Comparison of ENCODE assay signal across 33 mouse cellular contexts in the genomic region with DNA sequence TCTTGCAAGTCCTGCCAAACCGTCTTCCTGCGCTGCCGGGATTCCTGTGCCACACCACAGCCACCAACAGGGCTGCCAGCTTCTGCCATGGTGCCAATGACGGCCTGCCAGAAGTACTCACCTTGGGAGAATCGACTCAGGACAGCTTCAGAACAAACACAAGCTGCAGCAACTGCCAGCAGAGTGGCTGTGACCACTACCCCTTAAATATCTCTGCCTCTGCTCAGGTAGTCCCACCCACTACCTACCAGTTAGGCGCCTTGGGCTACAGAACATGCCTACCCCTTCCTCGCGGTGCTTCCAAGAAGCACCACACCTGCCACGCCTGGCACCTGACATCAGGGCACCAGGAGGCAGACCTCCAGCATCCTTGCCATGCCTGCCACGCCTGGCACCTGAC. TPM values are rescaled to one million over a fixed set of nuclear protein-coding genes. Genes with fewer than 3 reads are reported as not detected.
DNase-seq lines count a peak whose midpoint lies in the region; ATAC-seq and TF ChIP-seq lines count a peak whose summit lies in the region.
"Had no signal": no experiment of that assay in that cellular context is flagged by ENCODE, and none has a peak within 500 bp of the region (broad histone marks: within the 10 kb centered on the region; RNA-seq: fewer than 3 reads in every experiment).

A gene (minus strand): TSS at position 89 of the 400 bp plus-strand sequence.

- H3K9me3 ChIP-seq in heart, embryonic 11.5 days (replicated peaks; ENCODE audit: control insufficient read depth, low read length): peaks cover 22% of the 10 kb centered on the region

- H3K4me3 ChIP-seq in heart, embryonic 11.5 days (ENCODE audit: low read depth, low read length): no peak within 1 kb of the TSS
- no peak within 1 kb of the TSS for H3K4me3 ChIP-seq in testis, adult 2 months (ENCODE audit: control insufficient read depth, low read depth, low read length)
- H3K4me3 ChIP-seq: embryonic facial prominence, embryonic 12.5 days; limb, embryonic 12.5 days; liver, embryonic 12.5 days; megakaryocyte, embryonic 14.5 days; midbrain, embryonic 13.5 days; neural tube, embryonic 15.5 days had no signal

- no peaks in the 10 kb centered on the region for H3K36me3 ChIP-seq in heart, embryonic 11.5 days (ENCODE audit: control insufficient read depth, insufficient read depth, low read length)
- no peaks in the 10 kb centered on the region for H3K36me3 ChIP-seq in testis, adult 2 months (ENCODE audit: control insufficient read depth, insufficient read depth, low read length)
- no peaks in the 10 kb centered on the region for H3K36me3 ChIP-seq in splenic B cell, adult 2 months (ENCODE audit: control insufficient read depth, insufficient read depth, low read length, poor library complexity, severe bottlenecking)
- H3K36me3 ChIP-seq: embryonic facial prominence, embryonic 12.5 days; limb, embryonic 12.5 days; liver, embryonic 12.5 days; midbrain, embryonic 13.5 days; neural tube, embryonic 15.5 days had no signal

- no peaks in the 10 kb centered on the region for H3K4me1 ChIP-seq in heart, embryonic 11.5 days (ENCODE audit: control insufficient read depth, insufficient read depth, low read length)
- peaks cover 3% of the 10 kb centered on the region; the same call in 1 of the 2 replicates for H3K4me1 ChIP-seq in testis, adult 2 months (ENCODE audit: control insufficient read depth, insufficient read depth, low read length)
- H3K4me1 ChIP-seq: embryonic facial prominence, embryonic 12.5 days; limb, embryonic 12.5 days; liver, embryonic 12.5 days; megakaryocyte, embryonic 14.5 days; midbrain, embryonic 13.5 days; neural tube, embryonic 15.5 days had no signal

- no peak for ATAC-seq in heart, embryonic 11.5 days (replicated peaks; ENCODE audit: insufficient number of reproducible peaks, low FRiP score, low TSS enrichment)
- ATAC-seq: forebrain, embryonic 14.5 days; intestine, postnatal 0 days; liver, embryonic 12.5 days; lung, postnatal 0 days; midbrain, embryonic 13.5 days had no signal

- no peak within 1 kb of the TSS for H3K4me2 ChIP-seq in heart, embryonic 11.5 days
- H3K4me2 ChIP-seq: embryonic facial prominence, embryonic 12.5 days; hindbrain, embryonic 14.5 days; limb, embryonic 12.5 days; liver, embryonic 12.5 days; midbrain, embryonic 13.5 days; neural tube, embryonic 15.5 days had no signal

- WGBS in heart, embryonic 11.5 days (ENCODE audit: insufficient replicate concordance): 77% methylated on average over 10 of the region's 10 CpGs

- TF ChIP-seq CTCF in testis, adult 2 months (IDR thresholded peaks at IDR 0.05; ENCODE audit: control insufficient read depth, insufficient read depth, insufficient replicate concordance, low read depth, low read length): no peak

- H3K27ac ChIP-seq in heart, embryonic 11.5 days (ENCODE audit: low read depth, low read length): no peak within 1 kb of the TSS
- H3K27ac ChIP-seq in testis, adult 2 months (ENCODE audit: control insufficient read depth, insufficient read depth, low read depth, low read length): no peak within 1 kb of the TSS
- H3K27ac ChIP-seq: embryonic facial prominence, embryonic 12.5 days; hindbrain, embryonic 14.5 days; limb, embryonic 12.5 days; liver, embryonic 12.5 days; midbrain, embryonic 13.5 days; neural tube, embryonic 15.5 days had no signal

- no peak within 1 kb of the TSS for H3K9ac ChIP-seq in heart, embryonic 11.5 days (ENCODE audit: low read depth, low read length)
- H3K9ac ChIP-seq: embryonic facial prominence, embryonic 12.5 days; hindbrain, embryonic 14.5 days; limb, embryonic 12.5 days; liver, embryonic 12.5 days; midbrain, embryonic 13.5 days; neural tube, embryonic 15.5 days had no signal

- no peaks in the 10 kb centered on the region for H3K27me3 ChIP-seq in heart, embryonic 11.5 days (ENCODE audit: control insufficient read depth, insufficient read depth, low read length)
- no peaks in the 10 kb centered on the region for H3K27me3 ChIP-seq in testis, adult 2 months (ENCODE audit: control insufficient read depth, insufficient read depth, low read length)
- no peaks in the 10 kb centered on the region for H3K27me3 ChIP-seq in splenic B cell, adult 2 months (ENCODE audit: control insufficient read depth, insufficient read depth, low read length, poor library complexity, severe bottlenecking)
- H3K27me3 ChIP-seq: embryonic facial prominence, embryonic 12.5 days; limb, embryonic 12.5 days; liver, embryonic 12.5 days; megakaryocyte, embryonic 14.5 days; midbrain, embryonic 13.5 days; neural tube, embryonic 15.5 days had no signal

- DNase-seq in heart, adult 11 months: peak; percentile 89
- DNase-seq in testis, postnatal 10 days (ENCODE audit: low spot score): no peak
- peak; percentile 12 for DNase-seq in splenic B cell, adult 2 months (ENCODE audit: low read depth, low spot score)
- DNase-seq in kidney, adult 11 months: no peak
- DNase-seq in liver: no peak
- DNase-seq: adrenal gland, postnatal 10 days; cerebellum, adult 9-10 months; cerebellum, postnatal 36 days; embryo, embryonic 11 days; gastrocnemius, postnatal 10 days; heart, postnatal 4 days; kidney, postnatal 14 days; lung, adult 18-20 months; lung, postnatal 4 days; retina, postnatal 1 day; right cerebral cortex, postnatal 14 days; thymus, postnatal 14 days had no signal

- 0 out of 2 replicates have a peak, but pooled peaks have one; percentile 15 for TF ChIP-seq POLR2A in testis, adult 2 months (IDR thresholded peaks at IDR 0.05; ENCODE audit: control insufficient read depth, low read depth, low read length)

RNA-seq across cellular contexts. Expression of the gene that starts here (rescaled TPM):
- not detected in 2 replicates for polyA plus RNA-seq in heart, embryonic 11.5 days (2014; fragmentation: Nextera tagmentation; extraction: Ambion mirVana)
- 0.20 and 0.29 TPM in 2 replicates for polyA plus RNA-seq in testis, adult 2 months (2012; rRNA removed)
- polyA plus RNA-seq: embryonic facial prominence, embryonic 12.5 days; forebrain, embryonic 14.5 days; gonadal fat pad, adult 2 months; heart, embryonic 16.5 days; hindbrain, embryonic 14.5 days; intestine, postnatal 0 days; kidney, embryonic 14.5 days; limb, embryonic 12.5 days; liver, embryonic 12.5 days; lung, postnatal 0 days; midbrain, embryonic 13.5 days; neural tube, embryonic 15.5 days; urinary bladder, adult 2 months had no signal

Comparison
In these comparisons a context has a peak if more than half of its experiments do, and no peak if none do; other contexts are left out.
1. DNase-seq: peak in heart, adult 11 months (single experiment) and splenic B cell, adult 2 months (single experiment); none in testis, postnatal 10 days (single experiment), kidney, adult 11 months (single experiment) and liver (single experiment).